Mouse (Mus musculus): Measurements from ENCODE around the gene Alox12e.

GRCm38 (mm10) chr11:70321664-70322063, 764 bp downstream of the Alox12e start:
- peak; percentile 52 for TF ChIP-seq CTCF (IDR thresholded peaks at IDR 0.05; ENCODE audit: extremely low read depth, insufficient read depth, low read length)
- TF ChIP-seq POLR2A (IDR thresholded peaks at IDR 0.05; ENCODE audit: extremely low read depth, insufficient read depth, low read length): no peak
